Mouse (Mus musculus) forebrain, embryonic 14.5 days (tissue): ENCODE measurements around the gene Foxp1. TPM values are rescaled to one million over a fixed set of nuclear protein-coding genes. Genes with fewer than 3 reads are reported as not detected.

Source experiments
- ATAC-seq: fragments of 200-750 bp; cut with Nextera tagmentation; 2 replicates; pipeline ENCODE4 v1.8.0; 2017; ENCODE audit warnings: mild to moderate bottlenecking, moderate library complexity
- DNase-seq: peaks from one replicate; pipeline ENCODE4 v3.0.0-alpha.2; 2015; ENCODE audit warnings: low spot score
- H3K27ac ChIP-seq: fragments of 300-500 bp; sonication (generic); 2 replicates; pipeline ENCODE4 v1.5.1; 2014; ENCODE audit warnings: low read depth, mild to moderate bottlenecking, control low read depth, low read length, moderate library complexity
- H3K27me3 ChIP-seq: fragments of 300-500 bp; sonication (generic); replicated peaks from 2 replicates; pipeline ENCODE4 v1.6.1; 2014; ENCODE audit warnings: low read length, control low read depth, mixed read lengths; ENCODE audit not compliant: control insufficient read depth, insufficient read depth
- H3K36me3 ChIP-seq: fragments of 300-500 bp; sonication (generic); 2 replicates; pipeline ENCODE4 v1.6.1; 2014; ENCODE audit warnings: low read length, control low read depth; ENCODE audit not compliant: control insufficient read depth, insufficient read depth
- H3K4me1 ChIP-seq: fragments of 300-500 bp; sonication (generic); 2 replicates; pipeline ENCODE4 v1.6.1; 2014; ENCODE audit warnings: antibody characterized with exemption, low read length, control low read depth; ENCODE audit not compliant: control insufficient read depth, insufficient read depth
- H3K4me2 ChIP-seq: fragments of 300-500 bp; sonication (generic); 2 replicates; pipeline ENCODE4 v1.6.1; 2014; ENCODE audit warnings: mild to moderate bottlenecking, control low read depth, low read length
- H3K4me3 ChIP-seq: fragments of 300-500 bp; sonication (generic); 2 replicates; pipeline ENCODE4 v1.5.1; 2014; ENCODE audit warnings: low read depth, low read length, control low read depth
- H3K9ac ChIP-seq: fragments of 300-500 bp; sonication (generic); 2 replicates; pipeline ENCODE4 v1.6.1; 2014; ENCODE audit warnings: mild to moderate bottlenecking, low read length, control low read depth, moderate library complexity
- H3K9me3 ChIP-seq: fragments of 300-500 bp; sonication (generic); replicated peaks from 2 replicates; pipeline ENCODE4 v1.6.1; 2016; ENCODE audit warnings: low read length, control low read depth, mixed read lengths; ENCODE audit not compliant: control insufficient read depth
- WGBS: fragments of 180-500 bp; shearing (Covaris S2); extraction: QIAGEN DNeasy Blood & Tissue Kit; methylation state at CpG from one replicate; pipeline ENCODE4 v1.1.7; 2014; 5-methylcytosine and 5-hydroxymethylcytosine counted together
- polyA plus RNA-seq: library from polyadenylated mRNA; unstranded; fragments of >200 nt; fragmentation: Nextera tagmentation; extraction: Ambion mirVana; gene quantifications from 2 replicates; pipeline ENCODE4 v1.2.1, GENCODE M21; 2014

The Foxp1 gene
- polyA plus RNA-seq, 1 experiment from 2014 or later: 63.3 TPM

DNA sequence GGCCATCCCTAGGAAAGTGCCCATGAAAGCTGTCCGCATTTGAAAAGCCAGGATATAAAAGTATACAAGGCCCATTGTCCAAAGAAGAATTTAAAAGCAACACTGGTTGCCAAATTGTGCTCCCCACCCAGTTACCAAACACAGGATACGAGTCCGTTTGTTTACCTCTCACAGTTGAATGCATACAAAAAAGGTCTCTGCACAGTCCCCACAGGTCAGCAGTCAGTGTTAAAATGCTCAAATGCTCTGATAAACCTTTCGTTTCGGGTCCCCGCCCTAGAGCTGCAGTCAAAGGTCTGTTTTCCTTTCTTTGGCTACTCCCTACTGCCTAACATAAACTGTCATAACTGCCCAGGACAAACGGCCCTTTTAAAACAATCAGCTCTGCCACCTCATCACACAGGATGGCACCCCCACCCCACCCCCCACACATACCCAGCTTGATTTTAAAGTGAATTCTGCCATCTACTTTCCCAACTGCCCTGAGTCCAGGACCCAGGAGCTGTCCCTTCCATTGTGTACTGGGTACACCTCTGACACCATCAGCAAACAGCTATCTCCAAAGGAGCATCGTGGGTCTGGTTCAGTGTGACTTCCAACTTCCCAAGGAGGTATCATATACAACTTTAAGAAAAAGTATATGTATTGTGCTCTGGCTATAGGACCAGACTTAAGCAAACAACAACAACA, 510.5 kb downstream of the Foxp1 start:
- H3K4me1 ChIP-seq: peaks cover 30% of the 10 kb centered on the region
- 67% methylated on average over 8 of the region's 8 CpGs for WGBS
- H3K27ac ChIP-seq: no peak overlapping the region

DNA sequence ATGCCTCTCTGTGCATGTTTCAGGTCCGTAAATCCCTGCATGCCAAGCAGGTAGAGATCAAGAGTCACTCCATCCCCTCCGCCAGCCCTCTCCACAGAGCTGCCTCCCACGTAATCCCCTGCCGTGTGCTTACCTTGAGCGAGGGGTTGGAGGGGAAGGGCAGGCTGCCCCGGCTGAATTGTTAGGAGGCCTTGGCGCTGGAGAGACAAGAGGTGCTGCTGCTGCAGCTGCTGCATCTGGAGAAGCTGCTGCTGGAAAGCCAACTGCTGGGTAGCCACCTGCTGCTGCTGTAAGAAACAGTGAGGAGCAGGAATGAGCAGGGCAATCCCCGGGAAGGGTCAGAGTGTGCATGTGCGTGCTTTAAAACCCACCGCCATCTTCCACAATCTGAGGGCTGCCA, 512.8 kb downstream of the Foxp1 start:
- ATAC-seq: no peak
- Histone ChIP-seq H3K9me3 (0 out of 2 replicates have a peak, but pooled peaks cover 3% of the 10 kb centered on the region), H3K4me2 (no peak overlapping the region), H3K27ac (no peak overlapping the region), H3K27me3 (no peaks in the 10 kb centered on the region), H3K4me3 (no peak overlapping the region), H3K4me1 (peaks cover 34% of the 10 kb centered on the region), H3K36me3 (peaks cover 6% of the 10 kb centered on the region; the same call in 1 of the 2 replicates), H3K9ac (no peak overlapping the region)
- 45% methylated on average over 9 of the region's 10 CpGs for WGBS
- DNase-seq: no peak

More for the DNA sequence above, 510.5 kb downstream of the Foxp1 start:
- Histone ChIP-seq H3K36me3 (peaks cover 5% of the 10 kb centered on the region; the same call in 1 of the 2 replicates), H3K4me2 (no peak overlapping the region), H3K9me3 (0 out of 2 replicates have a peak, but pooled peaks cover 3% of the 10 kb centered on the region), H3K27me3 (0 out of 2 replicates have a peak, but pooled peaks cover 8% of the 10 kb centered on the region), H3K4me3 (no peak overlapping the region), H3K9ac (no peak overlapping the region)
- DNase-seq (no peak), ATAC-seq (no peak)

DNA sequence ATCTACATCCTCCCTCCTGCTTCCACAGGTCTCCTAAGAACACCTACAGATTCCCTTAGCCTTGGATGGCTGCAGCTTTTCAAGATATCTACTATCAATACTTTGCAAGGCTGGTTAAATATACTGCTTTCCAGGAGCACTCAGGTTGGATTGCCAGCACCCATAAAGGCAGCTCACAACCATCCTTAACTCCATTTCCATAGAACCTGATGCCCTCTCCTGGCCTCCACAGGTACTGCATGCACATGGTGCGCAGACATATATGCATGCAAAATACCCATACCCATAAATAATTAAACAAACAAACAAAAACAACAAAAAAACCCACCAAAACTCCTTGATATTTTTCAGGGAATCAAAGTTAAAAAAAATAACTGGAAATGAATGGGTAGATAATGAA, 514.0 kb downstream of the Foxp1 start:
- DNase-seq: no peak
- Histone ChIP-seq H3K4me3 (no peak overlapping the region), H3K4me1 (peaks cover 29% of the 10 kb centered on the region)

DNA sequence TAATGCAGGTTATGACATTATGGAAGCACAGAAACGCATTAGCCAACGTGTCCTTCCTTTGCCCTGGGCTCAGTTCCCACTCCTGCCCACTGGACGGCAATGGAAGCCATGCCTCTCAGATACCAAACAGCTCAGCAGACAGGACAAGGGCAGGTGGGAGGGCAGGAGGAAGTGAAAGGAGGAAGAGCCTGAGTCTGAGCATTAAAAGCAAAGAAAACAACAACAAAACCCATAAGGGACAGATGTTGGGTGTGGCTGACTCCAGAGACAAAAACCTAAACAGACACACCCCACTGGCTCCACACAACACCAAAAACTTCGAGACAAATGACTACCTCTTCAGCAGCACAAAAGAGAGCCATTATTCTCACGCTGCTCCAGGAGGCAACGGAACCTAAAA, 515.0 kb downstream of the Foxp1 start:
- H3K27ac ChIP-seq: no peak overlapping the region

More for the DNA sequence above, 514.0 kb downstream of the Foxp1 start:
- ATAC-seq: no peak
- no peak overlapping the region for H3K4me2 ChIP-seq
- 100% methylated on average over 1 of the region's 1 CpGs for WGBS
- H3K9ac ChIP-seq: no peak overlapping the region
- no peaks in the 10 kb centered on the region for H3K27me3 ChIP-seq
- H3K27ac ChIP-seq: no peak overlapping the region
- 0 out of 2 replicates have a peak, but pooled peaks cover 3% of the 10 kb centered on the region for H3K9me3 ChIP-seq
- peaks cover 6% of the 10 kb centered on the region; the same call in 1 of the 2 replicates for H3K36me3 ChIP-seq

DNA sequence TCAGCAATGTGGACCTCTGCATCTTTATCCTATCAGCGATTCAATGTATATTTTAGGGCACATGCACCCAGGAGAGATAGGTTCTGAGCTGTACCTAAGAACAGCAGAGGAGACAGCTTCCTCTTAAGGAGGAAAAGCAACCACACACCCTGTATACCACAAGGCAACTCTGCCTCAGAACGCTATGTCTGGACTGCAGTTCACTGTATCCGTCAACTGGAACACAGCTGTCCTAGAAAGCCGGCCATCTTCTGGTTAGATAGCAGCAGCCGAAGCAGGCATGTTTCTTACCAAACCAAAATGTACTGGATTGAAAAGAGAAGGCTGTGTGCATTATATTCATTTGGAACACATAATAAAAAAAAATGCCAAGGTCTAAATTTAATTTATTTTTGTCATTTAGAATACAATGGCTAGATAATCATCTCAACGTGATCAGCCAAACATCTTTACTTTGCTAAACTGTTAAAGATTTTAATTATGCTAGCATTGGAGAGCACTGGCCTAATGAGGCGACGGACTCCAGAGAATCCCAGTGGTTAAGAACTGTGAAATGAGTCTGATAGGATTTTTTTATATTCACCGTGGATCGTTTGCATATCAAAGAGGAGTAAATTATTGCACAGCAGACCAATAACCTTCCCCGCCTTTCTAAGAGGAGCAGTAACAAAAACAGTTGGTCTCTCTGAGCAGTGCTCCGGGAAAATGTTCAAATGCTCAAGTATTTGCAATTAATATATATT, 518.1 kb downstream of the Foxp1 start:
- Histone ChIP-seq H3K27ac (no peak overlapping the region), H3K4me1 (peaks cover 17% of the 10 kb centered on the region), H3K36me3 (peaks cover 23% of the 10 kb centered on the region; the same call in 1 of the 2 replicates), H3K4me2 (no peak overlapping the region), H3K9ac (no peak overlapping the region), H3K27me3 (no peaks in the 10 kb centered on the region), H3K9me3 (0 out of 2 replicates have a peak, but pooled peaks cover 3% of the 10 kb centered on the region), H3K4me3 (no peak overlapping the region)
- ATAC-seq (no peak; the same call in 1 of the 2 replicates), DNase-seq (peak; percentile 46)
- WGBS: 18% methylated on average over 12 of the region's 12 CpGs

More for the DNA sequence above, 515.0 kb downstream of the Foxp1 start:
- Histone ChIP-seq H3K9me3 (0 out of 2 replicates have a peak, but pooled peaks cover 3% of the 10 kb centered on the region), H3K9ac (no peak overlapping the region), H3K4me1 (peaks cover 19% of the 10 kb centered on the region), H3K27me3 (no peaks in the 10 kb centered on the region), H3K4me2 (no peak overlapping the region), H3K4me3 (no peak overlapping the region), H3K36me3 (peaks cover 12% of the 10 kb centered on the region; the same call in 1 of the 2 replicates)
- 69% methylated on average over 6 of the region's 6 CpGs for WGBS
- no peak for ATAC-seq
- DNase-seq: no peak

DNA sequence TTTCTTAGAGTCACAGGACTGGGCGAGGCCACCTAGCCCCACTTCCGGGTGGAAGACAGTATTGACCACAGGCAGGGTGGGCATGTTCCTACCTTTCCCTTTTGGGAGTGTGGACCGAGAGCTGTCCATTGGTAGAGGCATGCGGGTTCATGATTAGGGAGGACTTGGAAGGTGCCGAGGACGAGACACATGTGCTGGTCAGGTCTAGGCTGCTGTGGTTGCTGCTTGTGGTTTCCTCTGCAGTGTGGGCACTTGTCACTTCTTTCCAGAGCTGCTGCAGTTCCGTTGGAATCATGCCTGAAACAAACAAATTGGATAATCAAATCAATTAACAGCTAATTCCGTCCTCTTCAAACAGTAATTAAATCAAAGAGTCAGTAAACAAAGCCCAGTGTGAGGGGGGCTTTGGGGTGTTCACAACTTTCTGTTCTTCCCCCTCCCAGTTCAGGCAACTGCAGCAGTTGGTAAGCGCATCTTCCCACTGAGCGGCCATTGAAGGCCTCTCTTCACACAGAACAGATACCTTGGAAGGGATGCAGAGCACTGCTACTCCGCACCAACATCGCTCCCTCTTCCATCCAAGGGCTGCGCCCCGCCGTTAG, 519.3 kb downstream of the Foxp1 start:
- H3K36me3 ChIP-seq: peaks cover 23% of the 10 kb centered on the region; the same call in 1 of the 2 replicates
- no peaks in the 10 kb centered on the region for H3K9me3 ChIP-seq
- no peaks in the 10 kb centered on the region for H3K27me3 ChIP-seq
- no peak overlapping the region for H3K9ac ChIP-seq
- no peak overlapping the region for H3K4me2 ChIP-seq
- no peak overlapping the region for H3K27ac ChIP-seq
- peaks cover 23% of the 10 kb centered on the region for H3K4me1 ChIP-seq
- no peak overlapping the region for H3K4me3 ChIP-seq
- WGBS: 71% methylated on average over 15 of the region's 15 CpGs
- DNase-seq (no peak), ATAC-seq (no peak)

DNA sequence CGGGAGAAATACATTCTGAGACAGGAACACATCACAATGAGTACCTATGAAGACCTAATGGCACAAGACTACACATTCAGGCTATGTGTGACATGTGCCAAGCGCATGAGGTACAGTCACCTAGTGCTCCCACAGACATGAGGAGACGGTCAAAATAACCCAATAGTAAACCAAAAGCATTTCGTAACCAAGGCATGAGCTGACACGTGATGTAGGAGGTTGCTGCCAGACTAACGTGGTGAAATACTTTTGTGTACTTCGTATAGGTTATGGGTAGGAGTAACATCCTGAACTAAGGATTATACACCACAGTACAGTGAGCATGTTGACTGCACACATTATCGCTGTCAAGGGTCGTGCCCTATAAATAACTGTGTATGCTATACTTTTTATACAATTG, 520.9 kb downstream of the Foxp1 start:
- no peak overlapping the region for H3K4me2 ChIP-seq
- no peak for ATAC-seq
- DNase-seq: no peak
- 93% methylated on average over 9 of the region's 9 CpGs for WGBS
- no peaks in the 10 kb centered on the region for H3K27me3 ChIP-seq
- H3K9me3 ChIP-seq: no peaks in the 10 kb centered on the region
- no peak overlapping the region for H3K27ac ChIP-seq
- no peak overlapping the region for H3K9ac ChIP-seq
- H3K4me3 ChIP-seq: no peak overlapping the region
- H3K36me3 ChIP-seq: peaks cover 17% of the 10 kb centered on the region; the same call in 1 of the 2 replicates
- H3K4me1 ChIP-seq: peaks cover 23% of the 10 kb centered on the region

DNA sequence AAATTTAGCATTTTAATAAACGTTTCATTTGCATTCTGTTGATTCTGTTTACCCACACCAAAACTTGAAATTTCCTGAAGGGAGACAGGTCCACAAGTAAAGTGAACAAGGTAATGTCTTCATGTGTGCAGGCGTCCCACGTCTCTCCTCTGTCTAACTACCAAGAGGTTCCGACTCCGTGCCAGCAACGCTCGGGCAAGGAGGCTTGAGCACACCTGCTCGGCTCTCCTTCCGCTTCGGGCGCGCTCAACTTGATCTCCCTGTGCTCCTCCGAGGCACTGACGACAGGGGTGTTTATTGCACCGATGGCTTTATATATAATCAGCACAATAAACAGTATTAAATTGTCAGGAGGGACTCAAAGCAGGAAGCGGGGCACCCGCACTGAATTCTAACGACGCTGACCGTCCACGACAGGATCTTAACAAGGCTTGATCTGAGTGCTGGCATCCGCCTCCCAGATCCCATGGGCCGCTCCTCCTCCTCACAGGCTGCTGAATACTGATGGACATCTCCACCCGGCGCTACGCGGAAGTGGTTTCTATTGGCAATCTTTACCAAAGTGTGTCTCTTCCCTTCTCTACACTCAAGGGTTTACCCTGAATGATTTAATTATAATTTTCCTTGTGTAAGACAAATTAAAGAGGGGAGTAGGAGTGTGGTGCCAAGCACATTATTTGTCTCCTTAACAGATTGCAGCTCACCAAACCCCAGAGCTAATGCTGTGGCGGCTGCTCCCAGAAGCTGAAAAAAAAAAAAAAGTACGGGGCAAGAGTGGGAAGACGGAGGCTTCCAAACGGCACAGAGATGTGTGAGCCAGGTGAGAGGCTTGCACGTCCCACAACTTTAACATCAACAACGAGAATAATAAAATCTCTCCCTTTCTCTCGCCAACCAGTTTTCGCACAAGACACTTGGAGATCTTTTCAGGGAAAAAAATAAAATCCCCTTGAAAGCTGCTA, 523.3 kb downstream of the Foxp1 start:
- H3K9ac ChIP-seq: no peak overlapping the region; the same call in 1 of the 2 replicates
- 43% methylated on average over 35 of the region's 35 CpGs for WGBS
- H3K27me3 ChIP-seq: no peaks in the 10 kb centered on the region
- peaks cover 18% of the 10 kb centered on the region for H3K4me1 ChIP-seq
- H3K27ac ChIP-seq: no peak overlapping the region
- peaks cover 17% of the 10 kb centered on the region; the same call in 1 of the 2 replicates for H3K36me3 ChIP-seq
- no peak overlapping the region for H3K4me3 ChIP-seq
- H3K4me2 ChIP-seq: peak overlapping the region; percentile 39
- peak; percentile 35; the same call in 1 of the 2 replicates for ATAC-seq
- H3K9me3 ChIP-seq: no peaks in the 10 kb centered on the region
- peak; percentile 57 for DNase-seq
